Mouse (Mus musculus) midbrain, embryonic 13.5 days (tissue): ENCODE data around the gene Ubl3. TPM values are rescaled to one million over a fixed set of nuclear protein-coding genes. Genes with fewer than 3 reads are reported as not detected.

Experiments
- ATAC-seq: fragments of 200-750 bp; cut with Nextera tagmentation; 2 replicates; pipeline ENCODE4 v1.8.0; 2017; ENCODE audit warnings: mild to moderate bottlenecking, moderate TSS enrichment, moderate library complexity
- H3K27ac ChIP-seq: fragments of 300-500 bp; sonication (generic); 2 replicates; pipeline ENCODE4 v1.5.1; 2015; ENCODE audit warnings: inconsistent platforms, mild to moderate bottlenecking, moderate library complexity
- H3K27me3 ChIP-seq: fragments of 300-500 bp; sonication (generic); 2 replicates; pipeline ENCODE4 v1.6.1; 2015; ENCODE audit warnings: mild to moderate bottlenecking, inconsistent platforms
- H3K36me3 ChIP-seq: fragments of 300-500 bp; sonication (generic); 2 replicates; pipeline ENCODE4 v1.6.1; 2015; ENCODE audit warnings: mild to moderate bottlenecking, inconsistent platforms
- H3K4me1 ChIP-seq: fragments of 300-500 bp; sonication (generic); replicated peaks from 2 replicates; pipeline ENCODE4 v1.6.1; 2015; ENCODE audit warnings: inconsistent platforms
- H3K4me2 ChIP-seq: fragments of 300-500 bp; sonication (generic); replicated peaks from 2 replicates; pipeline ENCODE4 v1.6.1; 2015; ENCODE audit warnings: moderate library complexity, mild to moderate bottlenecking, inconsistent platforms
- H3K4me3 ChIP-seq: fragments of 300-500 bp; sonication (generic); replicated peaks from 2 replicates; pipeline ENCODE4 v1.5.1; 2015; ENCODE audit warnings: mild to moderate bottlenecking, inconsistent platforms
- H3K9ac ChIP-seq: fragments of 300-500 bp; sonication (generic); replicated peaks from 2 replicates; pipeline ENCODE4 v1.6.1; 2015; ENCODE audit warnings: mild to moderate bottlenecking, inconsistent platforms
- H3K9me3 ChIP-seq: fragments of 300-500 bp; sonication (generic); 2 replicates; pipeline ENCODE4 v1.6.1; 2016; ENCODE audit warnings: mild to moderate bottlenecking, inconsistent platforms
- WGBS: fragments of 180-500 bp; shearing (Covaris S2); methylation state at CpG from one replicate; pipeline ENCODE4 v1.1.7; 2015; 5-methylcytosine and 5-hydroxymethylcytosine counted together
- polyA plus RNA-seq: library from polyadenylated mRNA; unstranded; fragments of >200 nt; fragmentation: Nextera tagmentation; extraction: Ambion mirVana; gene quantifications from 2 replicates; pipeline ENCODE4 v1.2.1, GENCODE M21; 2015

Gene Ubl3
- polyA plus RNA-seq, 1 experiment from 2014 or later = 69.1 TPM

DNA sequence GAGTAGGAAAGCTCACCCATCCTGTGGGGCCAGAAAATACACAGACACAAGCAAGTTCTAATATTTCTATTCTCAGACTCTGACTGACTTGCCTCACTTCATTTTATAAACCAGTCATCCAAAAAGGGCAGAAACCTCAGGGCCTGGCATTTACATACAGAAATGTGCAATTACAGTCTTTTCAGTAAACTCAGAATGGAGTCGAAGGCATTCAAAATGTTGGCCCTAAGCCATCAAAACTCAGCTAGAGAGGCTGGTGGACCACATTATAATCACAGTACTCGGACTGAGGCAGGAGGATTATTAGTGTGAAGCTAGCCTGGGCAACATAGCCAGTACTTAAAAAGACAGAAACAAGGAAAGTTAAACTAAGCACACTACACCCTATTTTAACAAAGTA is 5.6 kb downstream of the Ubl3 start:
- Histone ChIP-seq H3K4me3 (no peak overlapping the region), H3K4me1 (peaks cover 42% of the 10 kb centered on the region), H3K9me3 (no peaks in the 10 kb centered on the region), H3K27ac (no peak overlapping the region), H3K36me3 (no peaks in the 10 kb centered on the region), H3K9ac (no peak overlapping the region), H3K4me2 (no peak overlapping the region), H3K27me3 (no peaks in the 10 kb centered on the region)
- 52% methylated on average over 2 of the region's 2 CpGs for WGBS
- no peak for ATAC-seq

GRCm38 (mm10) chr5:148544733-148545132 is 7.9 kb downstream of the Ubl3 start:
- Histone ChIP-seq H3K27ac (no peak overlapping the region), H3K4me1 (peaks cover 47% of the 10 kb centered on the region), H3K27me3 (no peaks in the 10 kb centered on the region), H3K36me3 (no peaks in the 10 kb centered on the region), H3K4me3 (no peak overlapping the region), H3K9ac (no peak overlapping the region), H3K9me3 (no peaks in the 10 kb centered on the region), H3K4me2 (no peak overlapping the region)
- 95% methylated on average over 2 of the region's 2 CpGs for WGBS
- ATAC-seq = no peak

DNA sequence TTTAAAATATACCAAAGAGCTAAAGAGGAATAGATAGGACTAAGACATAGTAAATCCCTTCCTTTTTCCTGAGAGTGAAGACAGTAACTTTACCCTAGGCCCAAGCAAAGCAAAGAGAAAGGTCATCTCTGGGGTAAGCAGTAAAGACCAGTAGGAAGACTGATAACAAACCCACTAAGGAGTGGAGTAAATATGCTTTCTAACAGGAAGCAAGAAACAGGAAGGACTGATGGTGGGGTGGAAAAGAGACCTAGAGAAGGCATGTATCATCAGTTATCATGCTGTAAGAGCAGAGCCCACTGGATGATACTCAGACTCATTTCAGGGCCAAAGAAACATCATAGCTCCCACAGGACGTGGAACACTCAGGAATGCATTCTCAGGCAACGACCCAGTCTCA is 10.4 kb downstream of the Ubl3 start:
- H3K27me3 ChIP-seq = no peaks in the 10 kb centered on the region
- peaks cover 33% of the 10 kb centered on the region for H3K4me1 ChIP-seq
- 96% methylated on average over 2 of the region's 2 CpGs for WGBS
- H3K4me2 ChIP-seq = no peak overlapping the region
- H3K36me3 ChIP-seq = no peaks in the 10 kb centered on the region
- no peak overlapping the region for H3K9ac ChIP-seq
- no peak for ATAC-seq
- no peaks in the 10 kb centered on the region for H3K9me3 ChIP-seq
- H3K27ac ChIP-seq = no peak overlapping the region
- no peak overlapping the region for H3K4me3 ChIP-seq

- ATAC-seq = no peak
- Histone ChIP-seq H3K27ac (no peak overlapping the region), H3K4me2 (no peak overlapping the region), H3K9me3 (no peaks in the 10 kb centered on the region), H3K9ac (no peak overlapping the region), H3K36me3 (no peaks in the 10 kb centered on the region), H3K4me3 (no peak overlapping the region), H3K27me3 (no peaks in the 10 kb centered on the region), H3K4me1 (peaks cover 46% of the 10 kb centered on the region)
- 94% methylated on average over 4 of the region's 4 CpGs for WGBS
Observed at GRCm38 (mm10) chr5:148535669-148536430, 16.7 kb downstream of the Ubl3 start.

GRCm38 (mm10) chr5:148534644-148535043 is 17.9 kb downstream of the Ubl3 start:
- Histone ChIP-seq H3K4me2 (no peak overlapping the region), H3K27ac (no peak overlapping the region), H3K9ac (no peak overlapping the region), H3K4me3 (no peak overlapping the region), H3K36me3 (no peaks in the 10 kb centered on the region), H3K4me1 (peaks cover 37% of the 10 kb centered on the region), H3K27me3 (no peaks in the 10 kb centered on the region), H3K9me3 (no peaks in the 10 kb centered on the region)
- WGBS = 87% methylated on average over 3 of the region's 3 CpGs
- no peak for ATAC-seq

DNA sequence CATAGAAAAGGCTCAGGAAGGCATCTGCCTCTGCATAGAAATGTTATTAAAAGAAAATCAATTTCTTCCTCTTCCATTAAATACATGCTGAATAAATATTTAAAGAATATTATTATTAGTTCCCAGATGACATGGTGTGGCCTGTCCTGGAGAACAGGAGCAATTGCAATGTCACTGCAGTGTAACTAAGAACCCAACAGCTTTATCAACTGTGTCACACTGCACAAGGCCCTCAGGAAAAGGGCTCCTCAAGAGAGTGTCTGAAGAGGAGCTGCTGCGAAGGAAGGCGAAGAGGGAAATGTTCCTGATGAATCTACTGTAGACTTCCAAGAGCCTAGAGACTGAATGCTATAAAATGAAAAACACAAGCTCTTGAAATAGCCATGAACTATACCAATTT is 18.7 kb downstream of the Ubl3 start:
- Histone ChIP-seq H3K27me3 (no peaks in the 10 kb centered on the region), H3K4me1 (peaks cover 30% of the 10 kb centered on the region), H3K4me3 (no peak overlapping the region), H3K36me3 (no peaks in the 10 kb centered on the region), H3K27ac (no peak overlapping the region), H3K9ac (no peak overlapping the region), H3K4me2 (no peak overlapping the region), H3K9me3 (no peaks in the 10 kb centered on the region)
- WGBS = 81% methylated on average over 2 of the region's 2 CpGs
- no peak for ATAC-seq

GRCm38 (mm10) chr5:148532201-148532600 is 20.4 kb downstream of the Ubl3 start:
- H3K36me3 ChIP-seq = no peaks in the 10 kb centered on the region
- no peaks in the 10 kb centered on the region for H3K9me3 ChIP-seq
- H3K4me3 ChIP-seq = no peak overlapping the region
- peaks cover 34% of the 10 kb centered on the region for H3K4me1 ChIP-seq
- H3K27me3 ChIP-seq = no peaks in the 10 kb centered on the region
- WGBS = 10% methylated on average over 5 of the region's 5 CpGs
- no peak overlapping the region for H3K9ac ChIP-seq
- ATAC-seq = no peak
- H3K4me2 ChIP-seq = no peak overlapping the region
- H3K27ac ChIP-seq = no peak overlapping the region

DNA sequence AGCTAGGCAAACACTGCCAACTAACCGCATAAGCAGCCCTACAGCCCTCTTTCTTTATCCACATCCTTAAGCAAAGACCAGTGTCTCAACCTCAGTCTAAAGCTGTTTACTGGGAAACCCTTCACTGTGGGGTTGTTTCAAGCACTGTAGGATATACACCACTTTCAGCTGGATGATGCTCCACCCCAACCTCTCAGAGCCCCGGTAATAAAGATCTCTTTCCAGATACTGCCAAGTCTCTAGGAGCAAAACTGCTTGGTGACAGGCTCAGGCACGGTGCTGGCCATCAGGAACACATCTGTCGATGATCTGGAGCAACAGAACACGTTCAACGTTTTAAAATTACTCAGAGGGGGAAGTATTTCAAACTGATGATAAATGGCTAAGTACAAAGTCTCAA is 25.0 kb downstream of the Ubl3 start:
- no peak for ATAC-seq

GRCm38 (mm10) chr5:148526631-148527030 is 26.0 kb downstream of the Ubl3 start:
- Histone ChIP-seq H3K27me3 (no peaks in the 10 kb centered on the region), H3K36me3 (no peaks in the 10 kb centered on the region), H3K4me2 (no peak overlapping the region), H3K9ac (no peak overlapping the region), H3K4me3 (no peak overlapping the region), H3K4me1 (peaks cover 29% of the 10 kb centered on the region), H3K9me3 (no peaks in the 10 kb centered on the region), H3K27ac (0 out of 2 replicates have a peak overlapping the region, but pooled peaks have one; percentile 35)
- no peak for ATAC-seq
- 75% methylated on average over 8 of the region's 8 CpGs for WGBS

More for the DNA sequence above, 25.0 kb downstream of the Ubl3 start:
- Histone ChIP-seq H3K9me3 (no peaks in the 10 kb centered on the region), H3K9ac (no peak overlapping the region), H3K36me3 (no peaks in the 10 kb centered on the region), H3K27me3 (no peaks in the 10 kb centered on the region), H3K4me2 (no peak overlapping the region), H3K4me1 (peaks cover 31% of the 10 kb centered on the region), H3K4me3 (no peak overlapping the region), H3K27ac (no peak overlapping the region)
- 87% methylated on average over 6 of the region's 6 CpGs for WGBS

DNA sequence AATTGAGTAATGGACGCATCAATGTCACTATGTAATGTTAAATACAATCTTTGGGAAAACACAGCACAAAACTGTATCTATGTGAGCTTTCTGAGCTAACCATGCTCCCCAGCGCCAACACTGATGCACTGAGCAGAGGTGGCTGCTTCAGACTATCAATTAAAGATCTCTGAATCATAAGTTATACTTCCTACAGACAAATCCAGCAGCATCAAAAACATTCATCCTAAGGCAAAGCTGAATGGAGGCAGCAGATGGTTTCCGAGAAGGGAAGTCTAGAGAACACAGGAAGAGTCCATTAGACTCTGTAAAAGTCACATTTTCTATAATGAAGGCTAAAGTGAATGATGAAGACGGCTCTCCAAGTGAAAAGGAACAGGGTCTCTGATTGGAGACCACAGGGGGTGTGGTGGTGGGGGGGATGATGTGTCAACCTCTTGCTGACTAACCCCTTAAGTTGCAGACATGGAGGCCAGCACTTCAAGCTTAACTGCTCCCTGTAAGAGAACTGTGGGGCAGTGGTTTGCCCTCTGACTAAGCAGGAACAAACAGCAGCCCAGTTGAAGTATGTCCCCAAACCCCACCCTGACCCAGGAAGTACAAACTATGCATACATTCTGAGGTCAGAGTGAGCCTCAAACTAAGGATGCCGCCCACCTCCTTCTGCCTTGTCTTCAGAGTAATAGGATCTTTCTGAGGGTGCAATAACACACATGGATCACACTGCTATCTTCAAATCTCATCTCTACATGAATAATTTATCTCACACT is 29.2 kb downstream of the Ubl3 start:
- H3K27me3 ChIP-seq = no peaks in the 10 kb centered on the region
- no peaks in the 10 kb centered on the region for H3K36me3 ChIP-seq
- no peak overlapping the region for H3K27ac ChIP-seq
- no peak overlapping the region for H3K9ac ChIP-seq
- ATAC-seq = no peak
- no peak overlapping the region for H3K4me3 ChIP-seq
- no peaks in the 10 kb centered on the region for H3K9me3 ChIP-seq
- peaks cover 39% of the 10 kb centered on the region for H3K4me1 ChIP-seq
- 78% methylated on average over 5 of the region's 5 CpGs for WGBS
- H3K4me2 ChIP-seq = no peak overlapping the region

- Histone ChIP-seq H3K9ac (no peak overlapping the region), H3K4me2 (no peak overlapping the region)
- 84% methylated on average over 3 of the region's 3 CpGs for WGBS
Observed at GRCm38 (mm10) chr5:148522378-148522777, 30.2 kb downstream of the Ubl3 start.

GRCm38 (mm10) chr5:148517445-148517844 is 35.1 kb downstream of the Ubl3 start:
- H3K4me1 ChIP-seq = peaks cover 11% of the 10 kb centered on the region
- no peaks in the 10 kb centered on the region for H3K27me3 ChIP-seq
- no peaks in the 10 kb centered on the region for H3K36me3 ChIP-seq
- WGBS = 88% methylated on average over 4 of the region's 4 CpGs
- H3K9me3 ChIP-seq = no peaks in the 10 kb centered on the region
- no peak overlapping the region for H3K4me3 ChIP-seq
- no peak overlapping the region for H3K27ac ChIP-seq
- no peak overlapping the region for H3K9ac ChIP-seq
- ATAC-seq = no peak
- no peak overlapping the region for H3K4me2 ChIP-seq

More at GRCm38 (mm10) chr5:148522378-148522777, 30.2 kb downstream of the Ubl3 start:
- H3K27me3 ChIP-seq = no peaks in the 10 kb centered on the region
- ATAC-seq = no peak
- no peak overlapping the region for H3K27ac ChIP-seq
- H3K4me3 ChIP-seq = no peak overlapping the region
- no peaks in the 10 kb centered on the region for H3K9me3 ChIP-seq
- H3K4me1 ChIP-seq = peaks cover 35% of the 10 kb centered on the region
- H3K36me3 ChIP-seq = no peaks in the 10 kb centered on the region
